Mouse (Mus musculus) liver, adult 2 months (tissue): ENCODE measurements around the gene Sys1.

Experiments
- CTCF ChIP-seq: fragments of 200-500 bp; IDR thresholded peaks from 2 replicates; pipeline ENCODE4 v1.5.1; 2011; ENCODE audit warnings: low read depth, low read length, control low read depth
- POLR2A ChIP-seq: fragments of 200-500 bp; IDR thresholded peaks from 2 replicates; pipeline ENCODE4 v1.6.1; 2011; ENCODE audit warnings: low read length, control low read depth; ENCODE audit not compliant: insufficient read depth; ENCODE audit errors: extremely low read depth

GRCm38 (mm10) chr2:164407708-164408107, 49.1 kb upstream of the Sys1 start:
- no peak for TF ChIP-seq POLR2A
- peak; percentile 93 for TF ChIP-seq CTCF
